Mouse (Mus musculus) hindbrain, embryonic 15.5 days (tissue): ENCODE results near the gene Dspp. TPM values are rescaled to one million over a fixed set of nuclear protein-coding genes. Genes with fewer than 3 reads are reported as not detected.
A peak's percentile ranks its signal among the peaks of the same experiment; 100 is the strongest.

Source experiments
- ATAC-seq: fragments of 200-750 bp; cut with Nextera tagmentation; 2 replicates; pipeline ENCODE4 v1.8.0; 2017; ENCODE audit warnings: low read depth, moderate number of reproducible peaks, moderate TSS enrichment; ENCODE audit not compliant: low FRiP score
- H3K27ac ChIP-seq: fragments of 300-500 bp; sonication (generic); replicated peaks from 2 replicates; pipeline ENCODE4 v1.5.1; 2015; ENCODE audit warnings: mild to moderate bottlenecking, inconsistent platforms
- H3K27me3 ChIP-seq: fragments of 300-500 bp; sonication (generic); 2 replicates; pipeline ENCODE4 v1.6.1; 2015; ENCODE audit warnings: control low read depth, inconsistent platforms
- H3K36me3 ChIP-seq: fragments of 300-500 bp; sonication (generic); 2 replicates; pipeline ENCODE4 v1.6.1; 2015; ENCODE audit warnings: control low read depth, inconsistent platforms
- H3K4me1 ChIP-seq: fragments of 300-500 bp; sonication (generic); replicated peaks from 2 replicates; pipeline ENCODE4 v1.6.1; 2015; ENCODE audit warnings: control low read depth, inconsistent platforms
- H3K4me2 ChIP-seq: fragments of 300-500 bp; sonication (generic); 2 replicates; pipeline ENCODE4 v1.6.1; 2015; ENCODE audit warnings: moderate library complexity, mild to moderate bottlenecking, inconsistent platforms
- H3K4me3 ChIP-seq: fragments of 300-500 bp; sonication (generic); 2 replicates; pipeline ENCODE4 v1.5.1; 2015; ENCODE audit warnings: mild to moderate bottlenecking, inconsistent platforms
- H3K9ac ChIP-seq: fragments of 300-500 bp; sonication (generic); 2 replicates; pipeline ENCODE4 v1.6.1; 2015; ENCODE audit warnings: inconsistent platforms
- H3K9me3 ChIP-seq: fragments of 300-500 bp; sonication (generic); 2 replicates; pipeline ENCODE4 v1.6.1; 2016; ENCODE audit warnings: control low read depth, inconsistent platforms
- WGBS: fragments of 180-500 bp; shearing (Covaris S2); methylation state at CpG from one replicate; pipeline ENCODE4 v1.1.7; 2015; 5-methylcytosine and 5-hydroxymethylcytosine counted together
- polyA plus RNA-seq: library from polyadenylated mRNA; unstranded; fragments of >200 nt; fragmentation: Nextera tagmentation; extraction: Ambion mirVana; gene quantifications from 2 replicates; pipeline ENCODE4 v1.2.1, GENCODE M21; 2015

Dspp gene
- not detected in 2 replicates for polyA plus RNA-seq

GRCm38 (mm10) chr5:104170412-104170811, at the start of gene Dspp:
Dspp (plus strand) TSS chr5:104170712.
- 90% methylated on average over 7 of the region's 7 CpGs for WGBS
- Histone ChIP-seq H3K27ac (no peak within 1 kb of the TSS), H3K27me3 (no peaks in the 10 kb centered on the region), H3K4me2 (no peak within 1 kb of the TSS), H3K9ac (no peak within 1 kb of the TSS), H3K9me3 (no peaks in the 10 kb centered on the region), H3K4me1 (no peaks in the 10 kb centered on the region), H3K36me3 (no peaks in the 10 kb centered on the region), H3K4me3 (no peak within 1 kb of the TSS)
- ATAC-seq, result no peak

GRCm38 (mm10) chr5:104124016-104124658, 46.4 kb upstream of the Dspp start:
- Histone ChIP-seq H3K36me3 (no peaks in the 10 kb centered on the region), H3K27ac (no peak overlapping the region), H3K4me2 (no peak overlapping the region), H3K9ac (no peak overlapping the region), H3K4me1 (no peaks in the 10 kb centered on the region), H3K9me3 (no peaks in the 10 kb centered on the region), H3K4me3 (no peak overlapping the region), H3K27me3 (no peaks in the 10 kb centered on the region)
- ATAC-seq, result no peak
- 89% methylated on average over 6 of the region's 6 CpGs for WGBS

GRCm38 (mm10) chr5:104126561-104127320, 43.8 kb upstream of the Dspp start:
- H3K4me3 ChIP-seq, result no peak overlapping the region

GRCm38 (mm10) chr5:104127351-104127750, 43.2 kb upstream of the Dspp start:
- no peaks in the 10 kb centered on the region for H3K9me3 ChIP-seq
- H3K27ac ChIP-seq, result no peak overlapping the region
- no peaks in the 10 kb centered on the region for H3K27me3 ChIP-seq
- WGBS, result 77% methylated on average over 1 of the region's 1 CpGs
- H3K4me1 ChIP-seq, result no peaks in the 10 kb centered on the region
- no peak overlapping the region for H3K4me2 ChIP-seq
- H3K4me3 ChIP-seq, result no peak overlapping the region
- H3K36me3 ChIP-seq, result no peaks in the 10 kb centered on the region
- ATAC-seq, result no peak
- H3K9ac ChIP-seq, result no peak overlapping the region

More at GRCm38 (mm10) chr5:104126561-104127320, 43.8 kb upstream of the Dspp start:
- no peaks in the 10 kb centered on the region for H3K36me3 ChIP-seq
- no peaks in the 10 kb centered on the region for H3K4me1 ChIP-seq
- ATAC-seq, result no peak
- no peak overlapping the region for H3K9ac ChIP-seq
- no peaks in the 10 kb centered on the region for H3K9me3 ChIP-seq
- 76% methylated on average over 12 of the region's 12 CpGs for WGBS
- H3K27me3 ChIP-seq, result no peaks in the 10 kb centered on the region
- H3K4me2 ChIP-seq, result no peak overlapping the region
- H3K27ac ChIP-seq, result no peak overlapping the region

- 69% methylated on average over 12 of the region's 12 CpGs for WGBS
- H3K27me3 ChIP-seq, result no peaks in the 10 kb centered on the region
Observed at GRCm38 (mm10) chr5:104128281-104129031, 42.1 kb upstream of the Dspp start.

GRCm38 (mm10) chr5:104130891-104131290, 39.6 kb upstream of the Dspp start:
- Histone ChIP-seq H3K4me1 (no peaks in the 10 kb centered on the region), H3K4me3 (no peak overlapping the region), H3K4me2 (no peak overlapping the region), H3K27me3 (no peaks in the 10 kb centered on the region), H3K36me3 (no peaks in the 10 kb centered on the region), H3K9ac (no peak overlapping the region), H3K27ac (no peak overlapping the region), H3K9me3 (no peaks in the 10 kb centered on the region)
- WGBS, result 91% methylated on average over 4 of the region's 4 CpGs
- ATAC-seq, result no peak

More at GRCm38 (mm10) chr5:104128281-104129031, 42.1 kb upstream of the Dspp start:
- H3K4me2 ChIP-seq, result no peak overlapping the region
- no peaks in the 10 kb centered on the region for H3K9me3 ChIP-seq
- H3K9ac ChIP-seq, result no peak overlapping the region
- H3K4me1 ChIP-seq, result no peaks in the 10 kb centered on the region
- H3K4me3 ChIP-seq, result no peak overlapping the region
- ATAC-seq, result peak; percentile 30; the same call in 1 of the 2 replicates
- H3K36me3 ChIP-seq, result no peaks in the 10 kb centered on the region
- no peak overlapping the region; the same call in 1 of the 2 replicates for H3K27ac ChIP-seq

GRCm38 (mm10) chr5:104131544-104131943, 39.0 kb upstream of the Dspp start:
- Histone ChIP-seq H3K9me3 (no peaks in the 10 kb centered on the region), H3K4me3 (no peak overlapping the region), H3K4me1 (no peaks in the 10 kb centered on the region), H3K36me3 (no peaks in the 10 kb centered on the region), H3K4me2 (no peak overlapping the region), H3K9ac (no peak overlapping the region), H3K27me3 (no peaks in the 10 kb centered on the region), H3K27ac (no peak overlapping the region)
- 71% methylated on average over 4 of the region's 4 CpGs for WGBS
- ATAC-seq, result no peak

GRCm38 (mm10) chr5:104133752-104134151, 36.8 kb upstream of the Dspp start:
- no peak overlapping the region for H3K4me2 ChIP-seq
- no peak overlapping the region for H3K27ac ChIP-seq
- H3K27me3 ChIP-seq, result no peaks in the 10 kb centered on the region
- no peaks in the 10 kb centered on the region for H3K36me3 ChIP-seq
- WGBS, result 81% methylated on average over 4 of the region's 4 CpGs
- ATAC-seq, result no peak
- H3K9me3 ChIP-seq, result no peaks in the 10 kb centered on the region
- H3K9ac ChIP-seq, result no peak overlapping the region
- no peak overlapping the region for H3K4me3 ChIP-seq
- no peaks in the 10 kb centered on the region for H3K4me1 ChIP-seq

- Histone ChIP-seq H3K4me1 (no peaks in the 10 kb centered on the region), H3K27me3 (no peaks in the 10 kb centered on the region), H3K27ac (no peak overlapping the region), H3K4me3 (no peak overlapping the region), H3K36me3 (no peaks in the 10 kb centered on the region), H3K9me3 (no peaks in the 10 kb centered on the region), H3K9ac (no peak overlapping the region), H3K4me2 (no peak overlapping the region)
- no peak for ATAC-seq
- 75% methylated on average over 10 of the region's 10 CpGs for WGBS
Observed at GRCm38 (mm10) chr5:104137920-104138541, 32.5 kb upstream of the Dspp start.

GRCm38 (mm10) chr5:104141067-104141466, 29.4 kb upstream of the Dspp start:
- Histone ChIP-seq H3K4me2 (no peak overlapping the region), H3K9ac (no peak overlapping the region), H3K27me3 (no peaks in the 10 kb centered on the region), H3K4me1 (no peaks in the 10 kb centered on the region), H3K9me3 (no peaks in the 10 kb centered on the region), H3K36me3 (no peaks in the 10 kb centered on the region), H3K27ac (no peak overlapping the region), H3K4me3 (no peak overlapping the region)
- 91% methylated on average over 2 of the region's 2 CpGs for WGBS
- no peak for ATAC-seq

GRCm38 (mm10) chr5:104144057-104144456, 26.5 kb upstream of the Dspp start:
- Histone ChIP-seq H3K36me3 (no peaks in the 10 kb centered on the region), H3K4me3 (no peak overlapping the region), H3K4me2 (no peak overlapping the region), H3K9ac (no peak overlapping the region), H3K27ac (no peak overlapping the region), H3K4me1 (no peaks in the 10 kb centered on the region), H3K27me3 (no peaks in the 10 kb centered on the region), H3K9me3 (no peaks in the 10 kb centered on the region)
- ATAC-seq, result no peak
- WGBS, result 72% methylated on average over 4 of the region's 4 CpGs
